Mouse (Mus musculus) cerebellum, adult 9-11 months (tissue): ENCODE measurements around the gene Hoxc11.
A peak's percentile ranks its signal among the peaks of the same experiment; 100 is the strongest.

Experiments used
- DNase-seq: peaks from one replicate; pipeline ENCODE4 v3.0.0; 2022

Gene Hoxc11

GRCm38 (mm10) chr15:102987124-102987833 is 33.1 kb downstream of the Hoxc11 start:
- peak; percentile 82 for DNase-seq

- DNase-seq: no peak
Observed at GRCm38 (mm10) chr15:102988078-102988477, 33.9 kb downstream of the Hoxc11 start.

GRCm38 (mm10) chr15:102990461-102991397 is 36.5 kb downstream of the Hoxc11 start, which contains the start of gene Hoxc8:
Gene Hoxc8 (plus strand): TSS chr15:102990607.
- no peak for DNase-seq

GRCm38 (mm10) chr15:102991782-102992181 is 37.6 kb downstream of the Hoxc11 start:
- no peak for DNase-seq

- DNase-seq: no peak
Observed at GRCm38 (mm10) chr15:102992206-102992605, 38.0 kb downstream of the Hoxc11 start.

- no peak for DNase-seq
Observed at GRCm38 (mm10) chr15:102992863-102993262, 38.6 kb downstream of the Hoxc11 start.

- no peak for DNase-seq
Observed at GRCm38 (mm10) chr15:102996548-102996947, 42.3 kb downstream of the Hoxc11 start.

- DNase-seq: no peak
Observed at GRCm38 (mm10) chr15:102997431-102997830, 43.2 kb downstream of the Hoxc11 start.

GRCm38 (mm10) chr15:102997939-102998355 is 43.7 kb downstream of the Hoxc11 start, which contains the start of gene Hoxc6:
Gene Hoxc6 (plus strand): TSS chr15:102998257.
- DNase-seq: no peak

- no peak for DNase-seq
Observed at GRCm38 (mm10) chr15:102998608-102999182, 44.5 kb downstream of the Hoxc11 start.

- peak; percentile 21 for DNase-seq
Observed at GRCm38 (mm10) chr15:102999183-102999831, 45.1 kb downstream of the Hoxc11 start.

GRCm38 (mm10) chr15:102999955-103000354 is 45.7 kb downstream of the Hoxc11 start:
- no peak for DNase-seq

- DNase-seq: no peak
Observed at GRCm38 (mm10) chr15:103000501-103000901, 46.3 kb downstream of the Hoxc11 start.

- DNase-seq: no peak
Observed at GRCm38 (mm10) chr15:103001370-103001769, 47.1 kb downstream of the Hoxc11 start.

- no peak for DNase-seq
Observed at GRCm38 (mm10) chr15:103002156-103002555, 47.9 kb downstream of the Hoxc11 start.

- DNase-seq: no peak
Observed at GRCm38 (mm10) chr15:103002821-103003448, 48.7 kb downstream of the Hoxc11 start.

- DNase-seq: no peak
Observed at GRCm38 (mm10) chr15:103005308-103005707, 51.1 kb downstream of the Hoxc11 start.

- DNase-seq: no peak
Observed at GRCm38 (mm10) chr15:103005797-103006196, 51.6 kb downstream of the Hoxc11 start.

GRCm38 (mm10) chr15:103006326-103006725 is 52.1 kb downstream of the Hoxc11 start:
- no peak for DNase-seq
